Mouse (Mus musculus) testis, adult 2 months (tissue): Measurements from ENCODE around the gene Ugt1a5. TPM values are rescaled to one million over a fixed set of nuclear protein-coding genes. Genes with fewer than 3 reads are reported as not detected.
A peak's percentile ranks its signal among the peaks of the same experiment; 100 is the strongest.
"Not testable (repeated sequence)": the region's sequence is repeated elsewhere in the genome, so short reads cannot be mapped to it uniquely, and the experiment has no call there.

Experiments used
- H3K27ac ChIP-seq: fragments of 200-500 bp; 2 replicates; pipeline ENCODE4 v1.5.1; 2012; ENCODE audit warnings: low read depth, low read length; ENCODE audit not compliant: control insufficient read depth, insufficient read depth
- H3K27me3 ChIP-seq: fragments of 200-500 bp; 2 replicates; pipeline ENCODE4 v1.6.1; 2012; ENCODE audit warnings: mild to moderate bottlenecking, low read length, moderate library complexity; ENCODE audit not compliant: control insufficient read depth, insufficient read depth
- H3K36me3 ChIP-seq: fragments of 200-500 bp; 2 replicates; pipeline ENCODE4 v1.6.1; 2012; ENCODE audit warnings: mild to moderate bottlenecking, low read length; ENCODE audit not compliant: control insufficient read depth, insufficient read depth
- H3K4me1 ChIP-seq: fragments of 200-500 bp; 2 replicates; pipeline ENCODE4 v1.6.1; 2012; ENCODE audit warnings: low read length; ENCODE audit not compliant: control insufficient read depth, insufficient read depth
- H3K4me3 ChIP-seq: fragments of 200-500 bp; 2 replicates; pipeline ENCODE4 v1.5.1; 2012; ENCODE audit warnings: low read depth, mild to moderate bottlenecking, low read length, moderate library complexity, mixed read lengths; ENCODE audit not compliant: control insufficient read depth
- CTCF ChIP-seq: fragments of 200-500 bp; IDR thresholded peaks from 2 replicates; pipeline ENCODE4 v1.5.1; 2012; ENCODE audit warnings: low read depth, mild to moderate bottlenecking, inconsistent platforms, low read length, moderate library complexity; ENCODE audit not compliant: control insufficient read depth, insufficient read depth, insufficient replicate concordance
- POLR2A ChIP-seq: fragments of 200-500 bp; IDR thresholded peaks from 2 replicates; pipeline ENCODE4 v1.6.1; 2012; ENCODE audit warnings: low read depth, mild to moderate bottlenecking, inconsistent platforms, low read length, moderate library complexity; ENCODE audit not compliant: control insufficient read depth
- polyA plus RNA-seq: library from polyadenylated mRNA; depleted of rRNA; stranded (reverse); fragments of >200 nt; gene quantifications from 2 replicates; pipeline ENCODE4 v1.2.3, GENCODE M21; 2012

Gene Ugt1a5
- polyA plus RNA-seq, 1 experiment, result 0.09 TPM

DNA sequence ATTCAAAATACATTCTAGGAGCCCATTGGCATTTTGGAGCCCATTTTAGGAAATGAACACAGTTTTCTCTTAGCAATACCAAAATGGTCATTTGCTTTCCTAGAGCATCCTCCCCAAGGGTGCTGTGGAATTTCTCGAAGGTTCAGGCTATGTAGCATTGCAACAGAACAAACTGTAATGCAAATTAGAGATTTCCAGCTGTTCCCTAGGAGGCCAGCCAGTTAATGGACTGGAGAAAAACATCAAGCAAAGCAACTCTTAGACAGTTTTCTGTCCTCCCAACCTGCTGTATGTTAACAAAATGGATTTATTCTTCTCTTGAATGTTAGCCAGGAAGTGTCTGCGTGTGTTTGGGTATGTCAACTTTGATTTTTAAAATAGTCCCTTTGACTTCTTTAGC, 29.2 kb upstream of the Ugt1a5 start:
- Histone ChIP-seq H3K27me3 (no peaks in the 10 kb centered on the region), H3K4me3 (no peak overlapping the region), H3K4me1 (no peaks in the 10 kb centered on the region), H3K27ac (no peak overlapping the region), H3K36me3 (no peaks in the 10 kb centered on the region)
- TF ChIP-seq POLR2A (no peak), CTCF (no peak)

DNA sequence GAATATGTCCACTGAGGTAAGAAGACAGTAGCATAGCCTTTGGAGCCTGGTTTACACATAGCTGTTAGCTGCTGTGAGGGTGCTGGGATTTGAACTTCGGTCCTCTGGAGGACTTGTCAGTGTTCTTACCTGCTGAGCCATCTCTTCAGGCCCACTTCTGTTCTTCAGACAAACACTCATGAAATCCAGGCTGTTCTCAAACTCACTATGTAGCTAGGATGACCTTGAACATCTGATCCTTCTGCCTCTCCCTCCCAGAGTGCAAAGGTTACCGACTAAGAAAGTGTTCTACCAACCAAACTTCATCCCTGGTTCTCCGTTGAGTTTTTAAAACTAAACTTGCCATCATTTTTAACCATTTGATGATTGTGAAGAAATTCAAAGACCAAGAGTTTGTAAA, 28.5 kb upstream of the Ugt1a5 start:
- H3K27ac ChIP-seq, result no peak overlapping the region
- TF ChIP-seq CTCF (no peak), POLR2A (no peak)
- no peaks in the 10 kb centered on the region for H3K4me1 ChIP-seq
- no peaks in the 10 kb centered on the region for H3K27me3 ChIP-seq
- no peak overlapping the region for H3K4me3 ChIP-seq
- no peaks in the 10 kb centered on the region for H3K36me3 ChIP-seq

DNA sequence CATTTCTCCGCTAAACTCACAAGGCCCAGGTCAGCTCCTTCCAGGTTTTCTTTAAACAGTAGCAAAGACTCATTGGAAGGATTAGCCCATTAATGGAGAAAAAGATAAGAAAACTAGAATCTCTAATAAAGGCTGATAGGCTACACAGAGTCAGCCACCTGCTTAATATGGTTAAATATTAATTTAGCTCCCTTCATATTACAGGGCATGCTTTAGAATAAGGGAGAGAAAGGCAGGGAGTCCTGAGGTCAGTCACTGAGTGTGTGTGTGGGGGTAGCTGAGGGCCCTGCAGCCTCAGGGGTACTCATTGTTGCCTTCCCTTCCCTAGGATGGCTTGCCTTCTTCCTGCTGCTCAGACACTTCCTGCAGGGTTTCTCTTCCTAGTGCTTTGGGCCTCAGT, 27.7 kb upstream of the Ugt1a5 start:
- Histone ChIP-seq H3K27me3 (no peaks in the 10 kb centered on the region), H3K4me1 (no peaks in the 10 kb centered on the region), H3K4me3 (no peak overlapping the region), H3K36me3 (no peaks in the 10 kb centered on the region), H3K27ac (no peak overlapping the region)
- TF ChIP-seq CTCF (no peak), POLR2A (no peak)

DNA sequence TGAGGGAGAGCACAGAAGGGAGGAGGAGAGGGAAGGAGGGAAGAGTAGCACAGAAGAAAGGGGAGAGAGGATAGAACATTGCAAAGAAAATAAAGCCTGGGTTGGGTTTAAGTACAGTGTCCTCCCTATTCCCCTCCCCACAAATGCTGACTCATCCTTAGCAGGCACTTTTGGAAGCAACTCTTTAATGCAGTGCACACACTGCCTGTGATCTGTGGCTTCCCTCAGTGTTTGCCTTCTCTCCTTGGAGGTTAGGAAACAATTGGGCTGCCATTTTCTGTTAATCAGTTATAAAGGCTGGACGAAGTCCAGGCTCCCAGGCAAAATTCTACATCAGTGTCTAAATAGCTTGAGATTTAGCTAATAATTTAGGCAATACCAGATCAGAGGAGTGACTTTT, 25.3 kb upstream of the Ugt1a5 start:
- H3K4me1 ChIP-seq, H3K4me3 ChIP-seq, H3K36me3 ChIP-seq, H3K27me3 ChIP-seq, H3K27ac ChIP-seq: not testable (repeated sequence)

DNA sequence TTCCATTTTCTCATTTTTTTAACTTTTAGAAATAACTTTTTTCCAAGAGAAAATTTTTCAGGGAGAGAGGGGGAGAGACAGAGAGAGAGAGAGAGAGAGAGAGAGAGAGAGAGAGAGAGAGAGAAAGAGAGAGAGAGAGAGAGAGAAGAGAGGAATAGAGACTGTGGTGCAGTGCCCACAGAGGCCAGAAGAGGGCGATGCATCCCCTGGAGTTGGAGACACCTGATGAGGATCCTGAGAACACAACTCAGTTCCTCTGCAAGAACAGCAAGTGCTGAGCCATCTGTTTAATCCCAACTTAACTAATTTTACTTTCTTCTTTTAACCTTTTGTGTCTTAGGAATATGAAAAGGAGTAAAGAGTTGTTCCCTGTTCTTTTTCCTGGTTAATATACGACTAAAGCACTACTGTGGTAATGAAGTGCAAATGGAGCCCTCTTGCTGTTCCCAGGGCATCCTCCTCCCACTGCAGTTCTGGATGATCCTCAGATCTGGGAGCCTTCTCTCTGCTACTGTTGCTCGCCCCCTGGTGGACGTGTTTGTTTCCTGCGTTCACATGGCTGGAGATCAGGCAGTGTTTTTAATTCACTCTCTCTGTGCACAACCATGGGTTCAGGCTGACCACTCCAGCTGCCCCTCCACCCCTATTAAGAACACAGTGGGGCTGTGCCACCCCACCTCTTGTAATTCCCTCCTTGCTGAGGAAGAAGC, 21.7 kb upstream of the Ugt1a5 start:
- not testable (repeated sequence) for H3K4me1 ChIP-seq, H3K36me3 ChIP-seq, H3K4me3 ChIP-seq, H3K27ac ChIP-seq, H3K27me3 ChIP-seq
- peak; percentile 62; the same call in 1 of the 2 replicates for TF ChIP-seq CTCF

DNA sequence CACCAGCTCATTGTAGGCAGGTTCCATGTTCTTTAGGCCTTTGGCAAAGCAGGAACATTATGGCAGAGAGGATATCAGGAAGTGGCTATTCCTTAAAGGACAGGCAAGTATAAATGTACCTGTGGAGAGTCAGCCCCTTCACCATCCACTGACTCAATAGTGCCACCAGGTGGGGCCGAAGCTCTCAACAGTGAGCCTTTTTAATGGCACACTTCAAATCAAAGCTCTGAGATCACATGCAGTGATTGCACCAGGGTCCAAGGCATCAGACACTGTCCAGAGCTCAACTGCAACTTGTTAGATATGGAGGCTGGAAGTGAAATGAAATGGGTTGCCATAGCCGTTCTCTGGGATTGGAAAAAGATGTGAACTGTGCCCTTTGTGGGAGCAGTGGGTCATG, 20.5 kb upstream of the Ugt1a5 start:
- H3K36me3 ChIP-seq, H3K27ac ChIP-seq, H3K4me1 ChIP-seq, H3K4me3 ChIP-seq, H3K27me3 ChIP-seq: not testable (repeated sequence)

DNA sequence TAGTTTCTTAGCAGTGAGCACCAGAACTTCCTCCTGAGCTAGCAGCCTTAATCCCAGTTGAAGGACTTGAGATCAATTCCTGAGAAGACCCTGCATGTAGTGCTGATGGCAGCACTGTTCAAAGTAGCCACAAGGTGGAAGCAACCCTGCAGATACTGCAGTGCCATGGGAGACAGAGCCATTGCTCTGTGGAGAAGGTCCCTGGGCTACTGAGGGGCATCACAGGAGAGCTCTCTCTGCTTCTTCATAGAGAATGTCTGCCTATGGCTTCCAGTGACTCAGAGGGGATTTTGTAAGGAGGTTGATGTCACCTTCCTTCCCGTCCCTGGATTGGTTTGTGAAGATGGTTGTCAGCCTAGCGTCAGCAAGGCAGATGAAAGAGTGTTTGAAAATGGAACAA, 15.7 kb upstream of the Ugt1a5 start:
- H3K36me3 ChIP-seq, H3K27ac ChIP-seq, H3K27me3 ChIP-seq, H3K4me1 ChIP-seq, H3K4me3 ChIP-seq: not testable (repeated sequence)

DNA sequence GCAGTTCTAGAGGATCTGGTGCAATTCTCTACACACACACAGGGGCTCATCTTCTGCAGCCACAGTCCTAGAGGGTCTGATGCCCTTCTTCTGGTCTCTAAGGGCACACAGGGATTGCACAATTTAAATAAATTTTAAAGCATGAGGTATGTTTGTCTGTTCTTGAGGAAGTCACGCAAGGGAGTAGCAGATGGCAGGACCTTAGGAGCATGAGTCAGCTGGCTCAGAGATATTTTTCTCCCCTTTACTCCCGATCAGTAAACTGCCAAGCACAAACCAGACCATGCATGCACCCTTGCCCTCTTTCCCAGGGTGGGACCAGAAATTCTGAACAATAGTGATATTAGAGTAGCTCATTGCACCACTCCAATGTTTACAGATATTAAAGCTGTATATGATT, 7.4 kb upstream of the Ugt1a5 start:
- H3K36me3 ChIP-seq, result no peaks in the 10 kb centered on the region
- no peaks in the 10 kb centered on the region for H3K27me3 ChIP-seq
- H3K4me1 ChIP-seq, result no peaks in the 10 kb centered on the region

DNA sequence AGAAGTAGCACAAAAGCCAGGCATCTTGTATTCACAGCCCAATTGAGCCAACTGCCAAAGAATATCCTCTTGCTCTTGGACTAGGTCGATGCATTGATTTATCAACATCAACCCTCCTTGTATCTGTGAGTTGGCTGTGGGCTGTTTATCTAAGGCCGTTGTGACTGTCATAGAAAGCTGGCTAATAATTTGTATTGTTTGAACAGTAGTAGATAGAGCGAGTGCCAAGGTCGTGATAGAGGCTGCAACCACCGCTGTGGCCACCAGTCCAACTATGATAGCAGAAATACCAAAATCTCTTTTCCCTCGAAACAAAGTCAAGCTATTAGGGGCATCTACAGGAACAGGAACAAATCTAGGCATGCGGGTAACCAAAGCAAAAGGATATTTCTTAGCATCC, 6.4 kb downstream of the Ugt1a5 start:
- H3K27ac ChIP-seq, H3K4me3 ChIP-seq, H3K4me1 ChIP-seq, H3K27me3 ChIP-seq, H3K36me3 ChIP-seq: not testable (repeated sequence)

More for the DNA sequence above, 7.4 kb upstream of the Ugt1a5 start:
- Histone ChIP-seq H3K27ac (no peak overlapping the region), H3K4me3 (no peak overlapping the region)
- TF ChIP-seq POLR2A, result no peak
- TF ChIP-seq CTCF, result no peak
